Mouse (Mus musculus) liver, embryonic 14 days (tissue): Measurements from ENCODE around the gene BC030870. TPM values are rescaled to one million over a fixed set of nuclear protein-coding genes. Genes with fewer than 3 reads are reported as not detected.

Source experiments
- polyA plus RNA-seq: library from polyadenylated mRNA; depleted of rRNA; stranded (reverse); fragments of >200 nt; gene quantifications from 2 replicates; pipeline ENCODE4 v1.2.3, GENCODE M21; 2012; rRNA removed

BC030870 gene
- polyA plus RNA-seq = 0.02 TPM in 1 of 2 replicates, not detected in the other

DNA sequence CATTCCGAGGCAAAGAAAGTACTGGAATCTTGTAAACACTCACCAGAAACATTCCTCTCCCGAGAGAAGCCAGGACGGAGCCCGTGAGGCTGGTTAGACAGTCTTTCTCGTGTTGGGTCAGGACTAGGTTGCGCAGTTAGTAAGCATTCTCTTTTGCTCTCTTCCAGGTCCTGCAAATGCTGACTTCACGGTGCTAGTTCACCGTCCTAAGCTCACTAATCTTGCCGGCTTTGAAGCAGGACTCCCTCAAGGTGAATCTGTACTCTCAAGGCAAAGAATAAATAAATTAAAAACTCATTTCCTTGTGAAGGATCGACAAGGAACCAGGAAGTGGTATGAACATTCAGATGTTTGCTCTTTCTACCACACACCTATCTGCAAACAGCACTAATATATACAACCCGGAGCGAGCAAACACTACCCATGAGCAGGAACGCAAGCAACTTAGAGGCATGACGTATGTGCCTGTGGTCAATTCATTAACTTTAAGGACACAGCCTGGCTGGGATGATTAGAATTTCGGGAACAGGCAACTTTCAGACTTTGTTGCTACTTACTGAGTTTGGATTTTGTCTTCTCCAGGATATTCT lies at the start of gene BC030870:
TSS of gene BC030870 (minus strand) at position 365 of the 590 bp plus-strand sequence.

DNA sequence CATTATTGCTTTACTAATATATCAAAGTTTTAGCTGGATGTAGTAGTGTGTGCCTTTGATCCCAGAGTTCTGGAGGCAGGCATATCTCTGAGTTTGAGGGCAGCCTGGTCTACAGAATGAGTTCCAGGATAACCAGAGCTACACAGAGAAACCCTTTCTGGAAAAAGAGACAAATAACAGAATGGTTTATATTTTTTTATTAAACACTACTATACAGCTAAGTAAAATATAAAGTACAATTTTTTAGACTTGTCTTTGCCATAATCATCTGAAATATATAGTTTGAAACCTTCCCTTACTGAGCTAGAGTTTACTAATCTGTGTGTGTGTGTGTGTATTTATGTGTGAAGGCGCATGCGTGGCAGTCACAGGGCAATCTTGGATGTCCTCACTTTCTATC lies 54.6 kb downstream of the BC030870 start, which contains the start of gene Gm10663:
TSS of gene Gm10663 (plus strand) at position 301 of the 400 bp plus-strand sequence.

DNA sequence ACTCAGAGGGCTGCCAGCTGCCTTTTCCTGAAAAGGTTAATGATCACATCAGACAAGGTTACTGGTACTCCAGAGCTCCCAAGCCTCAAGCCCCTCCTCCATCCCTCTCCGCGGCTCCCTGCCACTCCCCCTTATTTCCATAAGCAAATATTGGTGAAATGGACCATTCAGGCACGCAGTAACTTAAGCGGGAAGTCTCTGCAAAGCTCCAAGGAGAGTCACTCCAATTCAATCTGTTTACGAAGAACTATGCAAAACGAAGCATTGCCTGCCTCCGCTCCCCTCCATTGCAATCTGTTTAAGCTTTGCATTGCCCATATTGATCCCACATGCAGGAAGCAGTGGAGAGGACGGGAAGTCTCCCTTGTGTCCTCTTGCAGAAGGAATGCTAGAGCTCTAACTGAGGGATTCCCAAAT lies 92.2 kb downstream of the BC030870 start, which contains the start of gene Apela:
TSS of gene Apela (minus strand) at position 220 of the 417 bp plus-strand sequence.

Other genes with a start within 250 kb of the BC030870 start
- 6.7 and 7.1 TPM in 2 replicates for gene Tmem192, start 182.4 kb downstream of the BC030870 start, polyA plus RNA-seq
- not detected in 2 replicates for gene Trim75, start 141.7 kb downstream of the BC030870 start, polyA plus RNA-seq
- gene Trim61, start 111.0 kb downstream of the BC030870 start, polyA plus RNA-seq = not detected in 2 replicates
- 0.01 TPM in 1 of 2 replicates, not detected in the other for gene Trim60, start 111.0 kb downstream of the BC030870 start, polyA plus RNA-seq
- gene Apela, start 92.2 kb downstream of the BC030870 start, polyA plus RNA-seq = 0.52 and 0.53 TPM in 2 replicates
- gene Gm10663, start 54.5 kb downstream of the BC030870 start, polyA plus RNA-seq = not detected in 2 replicates